Mouse (Mus musculus): ENCODE measurements at regions not wholly inside any gene's neighbourhood (a gene's known extent, or its start where the extent isn't known, plus 50 kb on each side); places are given as distances from the start of the nearest gene placed in this dataset.

- TF ChIP-seq POLR2AphosphoS2 (IDR thresholded peaks at IDR 0.05; ENCODE audit: insufficient read length, low read depth) (no peak), POLR2A (IDR thresholded peaks at IDR 0.05; ENCODE audit: insufficient read length, low read depth) (no peak), MAX (IDR thresholded peaks at IDR 0.05; ENCODE audit: low read depth) (no peak), USF1 (IDR thresholded peaks at IDR 0.05; ENCODE audit: low read depth) (no peak), E2F4 (IDR thresholded peaks at IDR 0.05; ENCODE audit: insufficient read depth) (no peak), CEBPB (IDR thresholded peaks at IDR 0.05; ENCODE audit: insufficient read depth, poor library complexity, severe bottlenecking) (no peak), TCF3 (IDR thresholded peaks at IDR 0.05; ENCODE audit: insufficient read length, low read depth) (no peak), MYOG (IDR thresholded peaks at IDR 0.05; ENCODE audit: control insufficient read depth in 1 of 3, insufficient read depth in 1 of 3, insufficient read length in 2 of 3, low read depth in 2 of 3) (no peak), REST (IDR thresholded peaks at IDR 0.05; ENCODE audit: insufficient read depth, insufficient read length) (no peak), TCF12 (IDR thresholded peaks at IDR 0.05; ENCODE audit: insufficient read depth, poor library complexity, severe bottlenecking) (no peak), SRF (IDR thresholded peaks at IDR 0.05; ENCODE audit: control insufficient read depth, insufficient read length, low read depth) (no peak), MYOD1 (IDR thresholded peaks at IDR 0.05; ENCODE audit: control insufficient read depth in 1 of 3, insufficient read length in 2 of 3, low read depth in 2 of 3) (no peak)
Observed at GRCm38 (mm10) chr14:106550150-106550549, 444.2 kb downstream of the Trim52 start.

Data from myocyte (in vitro differentiated cells).